Mouse (Mus musculus): ENCODE results near the gene Pde1a. TPM values are rescaled to one million over a fixed set of nuclear protein-coding genes. Genes with fewer than 3 reads are reported as not detected.
"Not testable (repeated sequence)": the region's sequence is repeated elsewhere in the genome, so short reads cannot be mapped to it uniquely, and the experiment has no call there.

Pde1a gene
- polyA plus RNA-seq, 1 experiment from 2014 or later, result 3.3 TPM

DNA sequence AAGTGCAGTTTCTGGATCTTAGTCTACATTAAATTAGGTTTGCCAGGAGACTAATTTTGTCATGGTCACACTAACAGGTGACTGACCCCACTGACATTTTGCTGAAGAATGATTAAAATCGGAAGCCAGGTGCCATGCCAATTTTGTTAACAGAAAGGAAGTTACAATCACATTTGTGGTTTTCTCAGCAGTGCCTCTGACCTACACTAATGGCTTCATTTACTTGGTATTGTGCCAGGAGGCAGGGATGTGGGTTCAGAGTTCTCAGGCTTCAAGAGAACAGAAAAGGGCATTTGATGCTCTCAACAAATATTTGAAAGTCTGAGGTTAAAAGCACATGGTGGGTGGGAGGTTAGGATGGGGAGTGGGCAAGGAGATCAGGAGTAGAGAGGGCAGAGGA lies 236.4 kb downstream of the Pde1a start:
- Histone ChIP-seq H3K4me1 (ENCODE audit: control insufficient read depth, low read depth, low read length) (no peaks in the 10 kb centered on the region), H3K9me3 (replicated peaks; ENCODE audit: control insufficient read depth, low read length) (no peaks in the 10 kb centered on the region), H3K27me3 (ENCODE audit: control insufficient read depth, insufficient read depth, low read depth, low read length) (no peaks in the 10 kb centered on the region), H3K36me3 (ENCODE audit: control insufficient read depth, insufficient read depth) (no peaks in the 10 kb centered on the region), H3K4me3 (ENCODE audit: low read depth, low read length) (no peak overlapping the region), H3K27ac (ENCODE audit: low read length) (no peak overlapping the region), H3K4me2 (ENCODE audit: low read depth, low read length) (no peak overlapping the region), H3K9ac (ENCODE audit: low read depth, low read length) (no peak overlapping the region)
- 23% methylated on average over 1 of the region's 1 CpGs for WGBS (ENCODE audit: insufficient replicate concordance)
- no peak for ATAC-seq (ENCODE audit: low read depth)

DNA sequence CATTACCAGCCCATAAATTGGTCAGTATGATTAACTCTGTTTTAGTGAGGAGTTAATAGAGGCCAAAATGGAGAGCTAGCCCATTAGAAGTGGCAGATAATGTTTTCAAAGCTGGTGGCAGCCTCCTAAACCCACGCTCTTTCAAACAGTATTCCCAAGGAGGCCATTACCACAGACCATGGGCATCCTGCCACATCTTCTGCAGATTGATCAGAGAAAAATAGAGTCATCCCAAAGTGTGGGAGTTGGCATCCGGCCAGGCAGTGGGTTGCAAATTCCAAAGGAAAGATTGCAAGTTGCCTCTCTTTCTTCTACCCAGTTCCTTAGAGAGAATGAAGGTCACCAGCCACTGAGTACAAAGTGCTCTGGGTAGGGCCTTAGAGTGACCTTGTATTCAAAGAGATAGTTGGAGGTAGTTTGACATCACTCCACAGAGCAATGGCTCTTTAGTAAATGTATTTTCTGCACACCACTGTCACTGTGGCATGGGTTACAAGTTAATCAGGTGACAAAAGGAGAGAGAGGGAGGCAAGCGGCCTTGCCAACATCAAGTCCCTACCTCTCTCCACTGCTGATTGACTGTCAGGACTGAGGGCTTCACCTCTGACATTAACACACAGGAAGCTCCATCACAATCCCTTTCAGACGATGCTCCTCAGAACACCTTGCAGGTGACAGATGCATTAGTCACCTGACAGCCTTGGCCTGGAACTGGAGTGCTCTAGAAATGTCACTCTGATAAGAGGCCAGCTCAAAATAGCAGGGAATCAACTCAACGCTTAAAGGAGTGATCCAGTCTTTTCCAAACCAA lies 237.3 kb downstream of the Pde1a start:
- no peak for ATAC-seq (ENCODE audit: low read depth)
- Histone ChIP-seq H3K27me3 (ENCODE audit: control insufficient read depth, insufficient read depth, low read depth, low read length) (no peaks in the 10 kb centered on the region), H3K9ac (ENCODE audit: low read depth, low read length) (no peak overlapping the region), H3K4me2 (ENCODE audit: low read depth, low read length) (no peak overlapping the region), H3K4me3 (ENCODE audit: low read depth, low read length) (no peak overlapping the region), H3K27ac (ENCODE audit: low read length) (no peak overlapping the region), H3K36me3 (ENCODE audit: control insufficient read depth, insufficient read depth) (no peaks in the 10 kb centered on the region), H3K4me1 (ENCODE audit: control insufficient read depth, low read depth, low read length) (no peaks in the 10 kb centered on the region), H3K9me3 (replicated peaks; ENCODE audit: control insufficient read depth, low read length) (no peaks in the 10 kb centered on the region)
- 51% methylated on average over 5 of the region's 5 CpGs for WGBS (ENCODE audit: insufficient replicate concordance)

DNA sequence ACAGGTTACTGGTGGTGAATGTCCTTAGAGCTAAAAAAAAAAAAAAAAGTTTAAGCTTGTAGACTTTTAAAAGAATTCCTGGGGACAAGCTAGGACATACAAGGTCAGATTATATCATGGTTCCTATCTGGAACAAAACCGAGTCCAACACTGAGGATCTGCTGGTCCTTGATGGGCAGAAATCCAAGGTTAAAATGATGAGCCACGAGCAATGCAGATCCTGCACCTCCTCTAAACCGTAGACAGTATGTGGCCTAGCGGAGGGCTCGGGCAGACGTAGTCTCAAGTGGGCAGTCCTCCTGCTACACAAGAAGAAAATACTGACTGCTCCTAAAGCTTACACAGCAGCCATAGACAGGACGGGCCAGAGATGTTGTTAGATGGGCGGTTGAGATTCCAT lies 238.5 kb downstream of the Pde1a start:
- H3K27me3 ChIP-seq (ENCODE audit: control insufficient read depth, insufficient read depth, low read depth, low read length), result no peaks in the 10 kb centered on the region
- no peak overlapping the region for H3K27ac ChIP-seq (ENCODE audit: low read length)
- H3K4me2 ChIP-seq (ENCODE audit: low read depth, low read length), result no peak overlapping the region
- H3K36me3 ChIP-seq (ENCODE audit: control insufficient read depth, insufficient read depth), result no peaks in the 10 kb centered on the region
- no peak overlapping the region for H3K9ac ChIP-seq (ENCODE audit: low read depth, low read length)
- H3K4me1 ChIP-seq (ENCODE audit: control insufficient read depth, low read depth, low read length), result no peaks in the 10 kb centered on the region
- 64% methylated on average over 8 of the region's 8 CpGs for WGBS (ENCODE audit: insufficient replicate concordance)
- H3K9me3 ChIP-seq (replicated peaks; ENCODE audit: control insufficient read depth, low read length), result no peaks in the 10 kb centered on the region
- ATAC-seq (ENCODE audit: low read depth), result no peak
- no peak overlapping the region for H3K4me3 ChIP-seq (ENCODE audit: low read depth, low read length)

DNA sequence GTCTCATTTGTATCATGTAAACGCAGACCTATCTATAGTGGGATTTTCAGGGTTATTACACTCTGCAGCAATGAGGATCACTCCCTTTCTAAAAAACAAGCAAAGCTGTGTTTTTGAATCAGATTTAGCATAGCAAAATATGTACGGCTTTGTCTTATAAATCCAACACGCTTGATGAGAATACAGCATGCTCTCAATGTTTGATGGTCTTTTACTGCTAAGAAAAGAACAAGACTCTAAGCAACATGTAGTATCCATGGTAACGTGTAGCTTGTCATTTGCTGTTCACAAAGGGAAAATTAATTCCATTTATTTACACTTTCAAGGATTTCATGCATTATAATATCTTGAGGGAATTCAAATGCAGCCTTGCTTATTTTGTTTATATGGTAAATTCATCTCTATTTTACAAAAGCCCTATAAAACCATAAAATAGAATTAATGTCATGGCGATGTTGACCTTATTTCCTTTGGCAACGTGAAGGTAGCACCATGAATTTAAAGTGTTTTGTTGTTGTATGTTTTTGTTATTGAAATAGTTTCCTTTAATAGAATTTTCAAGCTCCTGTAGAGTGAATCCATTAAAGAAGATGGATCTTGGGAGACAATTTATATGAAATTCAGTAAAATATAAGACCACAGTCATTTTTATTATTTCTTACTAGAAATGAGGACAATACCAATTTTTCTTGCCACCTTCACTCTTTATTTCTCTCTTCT lies 245.5 kb downstream of the Pde1a start:
- no peak overlapping the region for H3K27ac ChIP-seq (ENCODE audit: low read length)
- no peaks in the 10 kb centered on the region for H3K9me3 ChIP-seq (replicated peaks; ENCODE audit: control insufficient read depth, low read length)
- H3K36me3 ChIP-seq (ENCODE audit: control insufficient read depth, insufficient read depth), result no peaks in the 10 kb centered on the region
- ATAC-seq (ENCODE audit: low read depth), result no peak
- 63% methylated on average over 6 of the region's 6 CpGs for WGBS (ENCODE audit: insufficient replicate concordance)
- no peaks in the 10 kb centered on the region for H3K27me3 ChIP-seq (ENCODE audit: control insufficient read depth, insufficient read depth, low read depth, low read length)
- H3K4me2 ChIP-seq (ENCODE audit: low read depth, low read length), result no peak overlapping the region
- H3K9ac ChIP-seq (ENCODE audit: low read depth, low read length), result no peak overlapping the region
- H3K4me3 ChIP-seq (ENCODE audit: low read depth, low read length), result no peak overlapping the region
- no peaks in the 10 kb centered on the region for H3K4me1 ChIP-seq (ENCODE audit: control insufficient read depth, low read depth, low read length)

DNA sequence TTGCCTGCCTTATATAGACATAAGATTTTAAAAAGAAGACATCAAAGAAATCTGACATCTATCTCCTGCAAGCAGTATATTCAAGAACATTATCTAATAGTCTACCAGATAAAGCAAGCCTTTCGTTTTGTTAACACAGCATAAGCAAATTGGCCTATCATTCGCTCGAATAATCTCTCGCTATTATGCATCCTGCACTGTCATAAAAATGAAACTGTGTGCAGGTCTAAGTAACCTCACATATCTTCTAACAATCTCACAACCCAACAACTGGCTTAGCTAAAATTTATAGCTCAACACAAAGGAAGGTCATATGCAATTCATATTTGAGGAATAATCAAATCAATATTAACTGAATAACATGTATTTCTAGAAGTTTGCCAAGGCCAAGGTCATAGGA lies 246.0 kb downstream of the Pde1a start:
- ATAC-seq (ENCODE audit: low read depth), result no peak
- 79% methylated on average over 4 of the region's 4 CpGs for WGBS (ENCODE audit: insufficient replicate concordance)
- H3K9me3 ChIP-seq (replicated peaks; ENCODE audit: control insufficient read depth, low read length), result no peaks in the 10 kb centered on the region
- H3K27ac ChIP-seq (ENCODE audit: low read length), result no peak overlapping the region
- no peak overlapping the region for H3K4me2 ChIP-seq (ENCODE audit: low read depth, low read length)
- no peaks in the 10 kb centered on the region for H3K27me3 ChIP-seq (ENCODE audit: control insufficient read depth, insufficient read depth, low read depth, low read length)
- H3K9ac ChIP-seq (ENCODE audit: low read depth, low read length), result no peak overlapping the region
- H3K4me1 ChIP-seq (ENCODE audit: control insufficient read depth, low read depth, low read length), result no peaks in the 10 kb centered on the region
- H3K4me3 ChIP-seq (ENCODE audit: low read depth, low read length), result no peak overlapping the region
- H3K36me3 ChIP-seq (ENCODE audit: control insufficient read depth, insufficient read depth), result no peaks in the 10 kb centered on the region

DNA sequence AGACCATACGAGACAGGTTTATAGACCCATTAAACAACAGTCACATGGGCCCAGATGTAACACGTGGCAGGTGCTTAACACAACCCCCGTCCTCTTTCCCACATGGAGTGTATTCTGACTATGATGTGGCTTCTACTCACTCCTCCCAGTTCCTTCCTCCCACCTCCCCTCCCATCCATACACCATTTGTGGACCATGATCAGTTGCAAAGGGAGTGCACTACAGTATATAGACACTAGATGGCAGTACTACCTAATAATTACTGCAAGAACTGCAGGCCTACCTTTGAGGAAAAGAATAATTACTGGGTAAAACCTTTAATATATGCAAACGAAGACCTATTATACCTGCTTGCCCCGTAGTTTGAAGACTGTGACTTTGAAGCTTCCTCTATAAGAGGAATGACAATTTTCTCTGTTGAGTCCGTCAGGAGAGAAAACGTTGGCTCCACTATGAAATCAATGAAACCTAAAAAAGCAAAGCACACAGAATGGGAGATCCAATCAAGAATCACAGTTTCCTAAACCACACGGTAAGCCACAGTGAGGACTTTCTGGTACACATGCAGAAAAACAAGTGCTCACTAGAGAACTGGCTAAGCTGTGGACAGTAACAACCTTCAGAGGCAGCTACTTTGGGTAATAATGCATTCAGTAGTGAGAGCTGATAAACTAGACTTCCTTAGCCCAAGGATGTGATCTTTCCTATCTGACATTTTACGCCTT lies 263.8 kb downstream of the Pde1a start:
- no peaks in the 10 kb centered on the region for H3K36me3 ChIP-seq (ENCODE audit: control insufficient read depth, insufficient read depth)
- no peak overlapping the region for H3K4me2 ChIP-seq (ENCODE audit: low read depth, low read length)
- H3K4me1 ChIP-seq (ENCODE audit: control insufficient read depth, low read depth, low read length), result no peaks in the 10 kb centered on the region
- H3K27ac ChIP-seq (ENCODE audit: low read length), result no peak overlapping the region
- H3K9ac ChIP-seq (ENCODE audit: low read depth, low read length), result no peak overlapping the region
- 29% methylated on average over 9 of the region's 9 CpGs for WGBS (ENCODE audit: insufficient replicate concordance)
- no peak overlapping the region for H3K4me3 ChIP-seq (ENCODE audit: low read depth, low read length)
- ATAC-seq (ENCODE audit: low read depth), result peak; percentile 13; the same call in 1 of the 2 replicates
- no peaks in the 10 kb centered on the region for H3K27me3 ChIP-seq (ENCODE audit: control insufficient read depth, insufficient read depth, low read depth, low read length)
- no peaks in the 10 kb centered on the region for H3K9me3 ChIP-seq (replicated peaks; ENCODE audit: control insufficient read depth, low read length)

DNA sequence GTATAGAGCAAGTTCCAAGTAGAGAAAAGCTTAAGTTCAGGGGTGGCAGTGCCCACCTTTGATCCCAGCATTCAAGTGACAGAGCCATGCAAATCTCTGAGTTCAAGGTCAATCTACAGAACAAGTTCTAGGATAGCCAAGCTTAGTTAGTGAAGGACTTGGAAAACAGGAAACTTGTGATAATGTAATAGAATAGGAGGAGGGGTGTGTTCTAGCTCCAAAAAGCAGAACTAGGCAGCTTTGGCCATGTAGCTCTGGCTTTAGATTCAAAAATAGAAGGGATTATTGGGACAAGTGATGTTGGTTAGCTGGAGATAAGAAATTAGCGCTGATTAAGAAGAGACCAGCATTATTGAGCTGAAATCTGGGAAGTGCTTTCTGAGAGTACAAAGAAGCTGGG lies 272.4 kb downstream of the Pde1a start:
- Histone ChIP-seq H3K4me1 (ENCODE audit: control insufficient read depth, low read depth, low read length) (no peaks in the 10 kb centered on the region), H3K27me3 (ENCODE audit: control insufficient read depth, insufficient read depth, low read depth, low read length) (no peaks in the 10 kb centered on the region), H3K9me3 (replicated peaks; ENCODE audit: control insufficient read depth, low read length) (no peaks in the 10 kb centered on the region), H3K9ac (ENCODE audit: low read depth, low read length) (no peak overlapping the region), H3K36me3 (ENCODE audit: control insufficient read depth, insufficient read depth) (no peaks in the 10 kb centered on the region), H3K27ac (ENCODE audit: low read length) (no peak overlapping the region), H3K4me2 (ENCODE audit: low read depth, low read length) (no peak overlapping the region), H3K4me3 (ENCODE audit: low read depth, low read length) (no peak overlapping the region)
- ATAC-seq (ENCODE audit: low read depth), result no peak
- 54% methylated on average over 1 of the region's 1 CpGs for WGBS (ENCODE audit: insufficient replicate concordance)

DNA sequence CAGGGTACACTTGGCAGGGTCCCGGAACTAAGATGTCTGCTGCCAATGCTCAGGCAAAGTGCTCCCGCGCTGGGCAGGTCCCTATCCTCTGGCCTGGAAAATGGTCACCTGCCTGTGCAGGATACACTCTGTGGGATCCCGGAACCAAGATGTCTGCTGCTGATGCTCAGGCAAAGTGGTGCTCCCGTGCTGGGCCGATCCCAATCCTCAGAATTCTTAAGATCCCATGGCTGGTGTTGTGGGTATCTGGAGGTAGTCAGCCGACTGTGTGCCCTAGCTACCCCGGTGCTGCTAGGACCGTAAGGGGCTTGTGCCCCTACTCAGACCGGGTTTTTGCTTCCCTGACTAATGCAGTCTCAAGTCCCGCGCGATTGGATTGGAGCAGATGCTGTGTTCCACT lies 281.9 kb downstream of the Pde1a start:
- WGBS (ENCODE audit: insufficient replicate concordance), result 74% methylated on average over 13 of the region's 13 CpGs
- H3K4me1 ChIP-seq (ENCODE audit: control insufficient read depth, low read depth, low read length); ATAC-seq (ENCODE audit: low read depth); H3K36me3 ChIP-seq (ENCODE audit: control insufficient read depth, insufficient read depth); H3K9me3 ChIP-seq (replicated peaks; ENCODE audit: control insufficient read depth, low read length); H3K4me2 ChIP-seq (ENCODE audit: low read depth, low read length); H3K4me3 ChIP-seq (ENCODE audit: low read depth, low read length); H3K27me3 ChIP-seq (ENCODE audit: control insufficient read depth, insufficient read depth, low read depth, low read length); H3K27ac ChIP-seq (ENCODE audit: low read length); H3K9ac ChIP-seq (ENCODE audit: low read depth, low read length): not testable (repeated sequence)

DNA sequence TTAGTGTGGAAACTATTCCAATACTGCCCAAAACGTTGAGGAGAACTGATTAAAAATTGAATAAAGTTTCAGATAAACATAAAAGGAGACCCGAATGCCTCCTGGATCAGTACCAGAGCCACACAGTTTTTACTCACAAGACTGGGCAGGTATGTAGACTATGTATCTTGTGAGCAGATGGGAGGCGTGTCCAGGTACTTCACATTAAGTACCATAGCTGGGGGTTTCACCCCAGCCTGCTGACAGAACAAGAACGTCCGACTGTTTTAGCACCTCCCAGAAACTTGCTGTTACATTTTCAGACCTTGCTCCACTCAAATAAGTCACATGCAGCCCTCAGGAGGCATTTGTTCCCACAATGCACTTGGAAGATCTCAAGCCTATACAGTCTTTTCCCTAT lies 289.7 kb downstream of the Pde1a start:
- H3K4me2 ChIP-seq (ENCODE audit: low read depth, low read length), result no peak overlapping the region
- ATAC-seq (ENCODE audit: low read depth), result no peak
- no peaks in the 10 kb centered on the region for H3K36me3 ChIP-seq (ENCODE audit: control insufficient read depth, insufficient read depth)
- 49% methylated on average over 5 of the region's 5 CpGs for WGBS (ENCODE audit: insufficient replicate concordance)
- no peak overlapping the region for H3K27ac ChIP-seq (ENCODE audit: low read length)
- no peaks in the 10 kb centered on the region for H3K9me3 ChIP-seq (replicated peaks; ENCODE audit: control insufficient read depth, low read length)
- no peaks in the 10 kb centered on the region for H3K27me3 ChIP-seq (ENCODE audit: control insufficient read depth, insufficient read depth, low read depth, low read length)
- H3K4me3 ChIP-seq (ENCODE audit: low read depth, low read length), result no peak overlapping the region
- H3K4me1 ChIP-seq (ENCODE audit: control insufficient read depth, low read depth, low read length), result no peaks in the 10 kb centered on the region
- no peak overlapping the region for H3K9ac ChIP-seq (ENCODE audit: low read depth, low read length)

Measured in liver, embryonic 16.5 days (tissue).